Comparison of ENCODE assay signal across 8 mouse cellular contexts in the genomic region with DNA sequence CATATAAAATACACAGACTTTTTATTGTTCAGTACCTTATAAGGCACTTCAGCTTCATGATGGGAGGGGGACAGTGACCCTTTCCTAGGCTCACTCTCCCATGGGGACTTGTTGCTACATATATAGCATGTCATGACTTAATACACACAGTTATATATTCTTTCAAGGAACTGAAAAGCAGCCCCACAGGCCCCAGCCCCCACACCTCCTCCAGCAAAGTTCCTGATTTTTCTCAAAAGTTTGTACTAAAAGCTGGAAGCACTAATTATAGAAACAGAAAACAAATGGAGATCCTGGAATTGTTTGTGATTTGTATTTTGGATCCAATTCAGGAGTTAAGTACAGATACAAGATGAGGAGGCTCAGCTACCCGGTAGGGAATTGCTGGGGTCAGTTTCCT. TPM values are rescaled to one million over a fixed set of nuclear protein-coding genes. Genes with fewer than 3 reads are reported as not detected.
A peak's percentile ranks its signal among the peaks of the same experiment; 100 is the strongest.
DNase-seq lines count a peak whose midpoint lies in the region; ATAC-seq and TF ChIP-seq lines count a peak whose summit lies in the region.

No protein-coding gene starts in this region.

- no peak for TF ChIP-seq CTCF in layer of hippocampus, adult 2 months (conservative IDR thresholded peaks at IDR 0.05)

- peaks cover 43% of the 10 kb centered on the region for H3K36me3 ChIP-seq in embryonic facial prominence, embryonic 15.5 days
- peaks cover 73% of the 10 kb centered on the region for H3K36me3 ChIP-seq in intestine, embryonic 14.5 days (ENCODE audit: control insufficient read depth, insufficient read depth, low read length)
- peaks cover 35% of the 10 kb centered on the region for H3K36me3 ChIP-seq in myocyte (ENCODE audit: control insufficient read depth, insufficient read depth)

- peak overlapping the region; percentile 22; the same call in 1 of the 2 replicates for H3K4me3 ChIP-seq in layer of hippocampus, adult 2 months
- H3K4me3 ChIP-seq in embryonic facial prominence, embryonic 15.5 days (replicated peaks) = no peak overlapping the region
- H3K4me3 ChIP-seq in intestine, embryonic 14.5 days (ENCODE audit: low read depth, low read length) = no peak overlapping the region
- no peak overlapping the region for H3K4me3 ChIP-seq in myocyte

- H3K9ac ChIP-seq in embryonic facial prominence, embryonic 15.5 days = no peak overlapping the region
- peak overlapping the region; percentile 22 for H3K9ac ChIP-seq in intestine, embryonic 14.5 days (ENCODE audit: low read length)

- DNase-seq in layer of hippocampus, adult 2 months (ENCODE audit: low spot score in 2 of 2) = no peak
- no peak for DNase-seq in layer of hippocampus, postnatal 25 days (ENCODE audit: extremely low spot score in 1 of 2, low spot score in 1 of 2)
- DNase-seq in intestine, embryonic 14.5 days (ENCODE audit: low spot score) = no peak
- no peak for DNase-seq in ovary, postnatal 36 days (ENCODE audit: low spot score)
- no peak for DNase-seq in spleen, postnatal 14 days (ENCODE audit: low spot score in 2 of 2)

- H3K79me2 ChIP-seq in myocyte (ENCODE audit: control insufficient read depth, insufficient read depth) = peaks cover 69% of the 10 kb centered on the region

- WGBS in embryonic facial prominence, embryonic 15.5 days = 19% methylated on average over 1 of the region's 1 CpGs
- 18% methylated on average over 1 of the region's 1 CpGs for WGBS in intestine, embryonic 14.5 days

- peaks cover 66% of the 10 kb centered on the region for H3K4me1 ChIP-seq in embryonic facial prominence, embryonic 15.5 days
- H3K4me1 ChIP-seq in intestine, embryonic 14.5 days (replicated peaks; ENCODE audit: control insufficient read depth, insufficient read depth, low read length) = peaks cover 41% of the 10 kb centered on the region

- H3K9me3 ChIP-seq in embryonic facial prominence, embryonic 15.5 days (replicated peaks) = no peaks in the 10 kb centered on the region
- H3K9me3 ChIP-seq in intestine, embryonic 14.5 days (ENCODE audit: control insufficient read depth, low read length) = no peaks in the 10 kb centered on the region

- H3K27ac ChIP-seq in layer of hippocampus, adult 2 months = peak overlapping the region; percentile 77
- peak overlapping the region; percentile 80 for H3K27ac ChIP-seq in embryonic facial prominence, embryonic 15.5 days (replicated peaks)
- H3K27ac ChIP-seq in intestine, embryonic 14.5 days (ENCODE audit: low read depth) = peak overlapping the region; percentile 85

- no peak overlapping the region for H3ac ChIP-seq in myocyte (ENCODE audit: control insufficient read depth, insufficient read length)

- no peaks in the 10 kb centered on the region for H3K27me3 ChIP-seq in embryonic facial prominence, embryonic 15.5 days
- H3K27me3 ChIP-seq in intestine, embryonic 14.5 days (replicated peaks; ENCODE audit: control insufficient read depth, insufficient read depth, low read length) = no peaks in the 10 kb centered on the region
- no peaks in the 10 kb centered on the region for H3K27me3 ChIP-seq in myocyte (ENCODE audit: control insufficient read depth, insufficient read depth, insufficient read length)

- H3K4me2 ChIP-seq in embryonic facial prominence, embryonic 15.5 days (replicated peaks) = peak overlapping the region; percentile 28
- peak overlapping the region; percentile 33 for H3K4me2 ChIP-seq in intestine, embryonic 14.5 days (ENCODE audit: low read length)
- H3K4me2 ChIP-seq in myocyte (ENCODE audit: low read depth) = peak overlapping the region; percentile 77

- no peak for ATAC-seq in embryonic facial prominence, embryonic 15.5 days (ENCODE audit: insufficient number of reproducible peaks, low FRiP score, low TSS enrichment, low read depth)
- ATAC-seq in intestine, embryonic 14.5 days (replicated peaks; ENCODE audit: low FRiP score, low TSS enrichment, low read depth) = no peak
- ATAC-seq in erythroid progenitor cell, adult 5-6 weeks (replicated peaks; ENCODE audit: low FRiP score, poor library complexity, severe bottlenecking) = no peak

- no peak for TF ChIP-seq POLR2A in myocyte (IDR thresholded peaks at IDR 0.05; ENCODE audit: insufficient read length, low read depth)

TF ChIP-seq in myocyte, 11 proteins besides CTCF, POLR2A, EP300 and RAD21:
- TF ChIP-seq CEBPB (IDR thresholded peaks at IDR 0.05; ENCODE audit: insufficient read depth, poor library complexity, severe bottlenecking) = no peak
- no peak for TF ChIP-seq TCF3 (IDR thresholded peaks at IDR 0.05; ENCODE audit: insufficient read length, low read depth)
- no peak for TF ChIP-seq MAX (IDR thresholded peaks at IDR 0.05; ENCODE audit: low read depth)
- TF ChIP-seq REST (IDR thresholded peaks at IDR 0.05; ENCODE audit: insufficient read depth, insufficient read length) = no peak
- no peak for TF ChIP-seq MYOD1 (IDR thresholded peaks at IDR 0.05; ENCODE audit: control insufficient read depth in 1 of 3, insufficient read length in 2 of 3, low read depth in 2 of 3)
- TF ChIP-seq USF1 (IDR thresholded peaks at IDR 0.05; ENCODE audit: low read depth) = no peak
- no peak for TF ChIP-seq TCF12 (IDR thresholded peaks at IDR 0.05; ENCODE audit: insufficient read depth, poor library complexity, severe bottlenecking)
TF ChIP-seq in myocyte: peak in this region for 0.

RNA-seq across cellular contexts. Expression of a gene that starts 2.9 kb away (rescaled TPM):
- total RNA-seq in layer of hippocampus, adult 2 months (2021) = 1 to 10 TPM; 2.0 to 3.5 TPM
- total RNA-seq in layer of hippocampus, postnatal 25 days (2021) = 1 to 10 TPM; 2.0 to 2.6 TPM
- polyA plus RNA-seq in embryonic facial prominence, embryonic 15.5 days (2015; fragmentation: Nextera tagmentation; extraction: Ambion mirVana) = 26.0 and 38.6 TPM in 2 replicates
- 8.2 and 12.6 TPM in 2 replicates for polyA plus RNA-seq in intestine, embryonic 14.5 days (2014; fragmentation: Nextera tagmentation; extraction: Ambion mirVana)
- 9.7 TPM for polyA plus RNA-seq in myocyte (2012; fragmentation: generic; extraction: Trizol)
- not detected in 2 replicates for total RNA-seq in erythroid progenitor cell, adult 5-6 weeks (2015; ENCODE audit: low replicate concordance)
- 0.61 and 11.9 TPM in 2 replicates for total RNA-seq in erythroid progenitor cell, adult 5-6 weeks (2017; ENCODE audit: low replicate concordance)

RNA-seq across cellular contexts. Expression of a gene that starts 59.4 kb away (rescaled TPM):
- 1,000 to 10,000 TPM; 1,674 to 1,781 TPM for total RNA-seq in layer of hippocampus, adult 2 months (2021)
- total RNA-seq in layer of hippocampus, postnatal 25 days (2021) = 1,000 to 10,000 TPM; 1,728 to 1,971 TPM
- polyA plus RNA-seq in embryonic facial prominence, embryonic 15.5 days (2015; fragmentation: Nextera tagmentation; extraction: Ambion mirVana) = 2,102 and 2,156 TPM in 2 replicates
- polyA plus RNA-seq in intestine, embryonic 14.5 days (2014; fragmentation: Nextera tagmentation; extraction: Ambion mirVana) = 1,658 and 1,793 TPM in 2 replicates
- polyA plus RNA-seq in myocyte (2012; fragmentation: generic; extraction: Trizol) = 1,706 TPM
- 338 and 377 TPM in 2 replicates for total RNA-seq in erythroid progenitor cell, adult 5-6 weeks (2015; ENCODE audit: low replicate concordance)
- total RNA-seq in erythroid progenitor cell, adult 5-6 weeks (2017; ENCODE audit: low replicate concordance) = 196 and 201 TPM in 2 replicates

Comparison
In these comparisons a context has a peak if more than half of its experiments do, and no peak if none do; other contexts are left out.
1. RNA of a gene that starts 59.4 kb away (total RNA-seq): 1,728 to 1,971 TPM in layer of hippocampus, postnatal 25 days and 1,674 to 1,781 TPM in layer of hippocampus, adult 2 months; 196 to 377 TPM in erythroid progenitor cell, adult 5-6 weeks; every median in the first group is over 4 times any median in the second.
2. Peak in every context shown above with its lines, with median percentiles within 50 percentile points of each other: H3K27ac ChIP-seq and H3K4me2 ChIP-seq.